Mouse (Mus musculus): Measurements from ENCODE around the gene Tfb2m. TPM values are rescaled to one million over a fixed set of nuclear protein-coding genes. Genes with fewer than 3 reads are reported as not detected.
A peak's percentile ranks its signal among the peaks of the same experiment; 100 is the strongest.

Gene Tfb2m
- total and polyA plus RNA-seq, 3 experiments, result 13.1 to 53.1 (median 48.3) TPM

- Histone ChIP-seq H3K79me2 (replicated peaks; ENCODE audit: control insufficient read depth, extremely low read depth, insufficient read depth, poor library complexity, severe bottlenecking) (peaks cover 37% of the 10 kb centered on the region), H3K4me2 (ENCODE audit: insufficient read depth, low read depth, poor library complexity, severe bottlenecking) (peak overlapping the region; percentile 97), H3K4me1 (ENCODE audit: control insufficient read depth in 1 of 2, insufficient read depth in 2 of 2) (peaks cover 14 to 66% of the 10 kb centered on the region in 2 experiments), H3K9ac (ENCODE audit: insufficient read depth, low read depth) (peak overlapping the region; percentile 44), H3K36me3 (replicated peaks in 1 of 2; ENCODE audit: control insufficient read depth in 1 of 2, insufficient read depth in 1 of 2, low read length in 1 of 2) (peaks cover 5 to 28% of the 10 kb centered on the region in 2 experiments), H3K4me3 (replicated peaks in 1 of 3; ENCODE audit: low read depth in 2 of 3, low read length in 2 of 3, poor library complexity in 1 of 3) (peak overlapping the region; percentile 37 to 89 (median 73)), H3K27ac (ENCODE audit: insufficient read depth, low read depth) (no peak overlapping the region), H3K9me3 (replicated peaks; ENCODE audit: low read length) (no peaks in the 10 kb centered on the region), H3K27me3 (replicated peaks) (no peaks in the 10 kb centered on the region)
- in situ Hi-C loops (cut with MboI; ENCODE audit: low pct_ligation_motif_present, low pct_unique_long_range_greater_than_20kb, low sequenced_read_pairs), result no loop called here
- dilution Hi-C loops (cut with MboI; ENCODE audit: extremely low pct_ligation_motif_present, extremely low pct_unique_long_range_greater_than_20kb, low sequenced_read_pairs), result no loop called here
- DNase-seq (ENCODE audit: extremely low read depth), result no peak
- TF ChIP-seq HCFC1 (IDR thresholded peaks at IDR 0.05; ENCODE audit: low read depth, low read length), result no peak
- no peak for TF ChIP-seq POLR2A (IDR thresholded peaks at IDR 0.05; ENCODE audit: low read depth, low read length)
- no peak for TF ChIP-seq ZKSCAN1 (IDR thresholded peaks at IDR 0.05; ENCODE audit: borderline replicate concordance, low read depth, low read length)
- no peak for TF ChIP-seq UBTF (IDR thresholded peaks at IDR 0.05; ENCODE audit: low read depth, low read length)
- no peak for TF ChIP-seq TBP (conservative IDR thresholded peaks at IDR 0.05; ENCODE audit: low read depth, low read length)
- no peak for TF ChIP-seq SIN3A (IDR thresholded peaks at IDR 0.05; ENCODE audit: low read length)
- no peak for TF ChIP-seq ZNF384 (IDR thresholded peaks at IDR 0.05; ENCODE audit: low read depth, low read length)
- no peak for TF ChIP-seq E2F4 (IDR thresholded peaks at IDR 0.05; ENCODE audit: insufficient replicate concordance, low read depth, low read length)
- no peak for TF ChIP-seq KAT2A (IDR thresholded peaks at IDR 0.05; ENCODE audit: insufficient replicate concordance, low read length)
- TF ChIP-seq ETS1 (conservative IDR thresholded peaks at IDR 0.05; ENCODE audit: low read depth, low read length), result no peak
- no peak for TF ChIP-seq MAZ (IDR thresholded peaks at IDR 0.05; ENCODE audit: low read depth, low read length)
- no peak for TF ChIP-seq RAD21 (IDR thresholded peaks at IDR 0.05; ENCODE audit: low read depth, low read length)
- no peak for TF ChIP-seq MEF2A (IDR thresholded peaks at IDR 0.05; ENCODE audit: borderline replicate concordance, low read depth, low read length)
- TF ChIP-seq MAFK (IDR thresholded peaks at IDR 0.05; ENCODE audit: insufficient replicate concordance, low read length), result no peak
- TF ChIP-seq USF2 (conservative IDR thresholded peaks at IDR 0.05; ENCODE audit: low read depth, low read length), result no peak
- no peak for TF ChIP-seq PAX5 (IDR thresholded peaks at IDR 0.05; ENCODE audit: low read length)
- TF ChIP-seq JUND (conservative IDR thresholded peaks at IDR 0.05; ENCODE audit: low read depth, low read length), result no peak
- TF ChIP-seq CTCF (conservative IDR thresholded peaks at IDR 0.05 in 1 of 2, IDR thresholded peaks at IDR 0.05 in 1 of 2; ENCODE audit: low read depth in 2 of 2, low read length in 2 of 2), result no peak
- TF ChIP-seq IRF4 (IDR thresholded peaks at IDR 0.05; ENCODE audit: low read depth, low read length), result no peak
- TF ChIP-seq POLR2AphosphoS2 (IDR thresholded peaks at IDR 0.05; ENCODE audit: low read depth, low read length), result no peak
These were observed 1.1 kb upstream of the Tfb2m start for GRCm38 (mm10) chr1:179547176-179547575.

DNA sequence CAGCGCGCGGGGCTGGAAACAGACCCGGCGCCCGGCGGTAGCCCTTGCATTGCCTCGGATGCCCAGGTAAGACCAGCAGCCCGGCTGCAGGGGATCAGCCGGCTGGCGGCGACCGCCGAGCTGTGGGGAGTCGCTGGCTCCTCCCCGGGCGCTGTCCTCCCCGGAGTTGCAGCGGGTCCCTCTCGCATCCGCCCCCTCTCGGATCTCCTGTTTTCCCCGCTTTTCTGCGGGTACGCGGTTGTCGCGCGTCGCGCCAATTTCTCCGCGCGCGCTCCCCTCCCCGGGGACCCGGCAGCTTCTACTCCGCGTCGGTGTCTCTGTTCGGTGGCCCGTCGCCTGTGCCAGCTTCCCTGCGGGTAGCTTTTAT, 467 bp upstream of the Tfb2m start:
- in situ Hi-C loops (cut with MboI; ENCODE audit: low pct_ligation_motif_present, low pct_unique_long_range_greater_than_20kb, low sequenced_read_pairs), result no loop called here
- no peak for TF ChIP-seq GABPA (IDR thresholded peaks at IDR 0.05; ENCODE audit: insufficient replicate concordance, low read depth, low read length)
- no peak for TF ChIP-seq JUN (IDR thresholded peaks at IDR 0.05; ENCODE audit: insufficient read depth, low read depth, low read length)
- TF ChIP-seq NELFE (IDR thresholded peaks at IDR 0.05; ENCODE audit: low read depth, low read length), result no peak
- TF ChIP-seq KAT2A (IDR thresholded peaks at IDR 0.05; ENCODE audit: insufficient replicate concordance, low read length), result no peak
- TF ChIP-seq CTCF (conservative IDR thresholded peaks at IDR 0.05 in 1 of 2, IDR thresholded peaks at IDR 0.05 in 1 of 2; ENCODE audit: low read depth in 2 of 2, low read length in 2 of 2), result no peak
- TF ChIP-seq HCFC1 (IDR thresholded peaks at IDR 0.05; ENCODE audit: low read depth, low read length), result no peak
- peak; percentile 11; the same call in 1 of the 2 replicates for TF ChIP-seq TCF12 (IDR thresholded peaks at IDR 0.05; ENCODE audit: low read depth, low read length)
- no peak for TF ChIP-seq ELF1 (IDR thresholded peaks at IDR 0.05; ENCODE audit: low read depth, low read length)

More for the DNA sequence above, 467 bp upstream of the Tfb2m start:
- Histone ChIP-seq H3K27me3 (replicated peaks) (no peaks in the 10 kb centered on the region), H3K36me3 (replicated peaks in 1 of 2; ENCODE audit: control insufficient read depth in 1 of 2, insufficient read depth in 1 of 2, low read length in 1 of 2) (peaks cover 5 to 31% of the 10 kb centered on the region in 2 experiments), H3K27ac (ENCODE audit: insufficient read depth, low read depth) (peak overlapping the region; percentile 38; the same call in 1 of the 2 replicates), H3K9me3 (replicated peaks; ENCODE audit: low read length) (no peaks in the 10 kb centered on the region), H3K4me2 (ENCODE audit: insufficient read depth, low read depth, poor library complexity, severe bottlenecking) (no peak overlapping the region), H3K9ac (ENCODE audit: insufficient read depth, low read depth) (peak overlapping the region; percentile 44), H3K4me3 (replicated peaks in 1 of 3; ENCODE audit: low read depth in 2 of 3, low read length in 2 of 3, poor library complexity in 1 of 3) (peak overlapping the region; percentile 73 to 89 (median 76)), H3K4me1 (ENCODE audit: control insufficient read depth in 1 of 2, insufficient read depth in 2 of 2) (peaks cover 11 to 59% of the 10 kb centered on the region in 2 experiments), H3K79me2 (replicated peaks; ENCODE audit: control insufficient read depth, extremely low read depth, insufficient read depth, poor library complexity, severe bottlenecking) (peaks cover 37% of the 10 kb centered on the region)
- no peak for DNase-seq (ENCODE audit: extremely low read depth)
- dilution Hi-C loops (cut with MboI; ENCODE audit: extremely low pct_ligation_motif_present, extremely low pct_unique_long_range_greater_than_20kb, low sequenced_read_pairs), result no loop called here

Data from CH12.LX (cell line).